Mouse (Mus musculus): ENCODE results near the gene Zfp777. TPM values are rescaled to one million over a fixed set of nuclear protein-coding genes. Genes with fewer than 3 reads are reported as not detected.

Zfp777 gene
- polyA plus RNA-seq, 2 experiments = 1.5 to 3.6 TPM

- H3K27me3 ChIP-seq (ENCODE audit: control insufficient read depth, insufficient read depth, low read length) = no peaks in the 10 kb centered on the region
- no peaks in the 10 kb centered on the region for H3K9me3 ChIP-seq (ENCODE audit: control insufficient read depth, low read length)
- TF ChIP-seq EP300 (IDR thresholded peaks at IDR 0.05; ENCODE audit: low read depth) = no peak
- no peak for TF ChIP-seq CTCF (IDR thresholded peaks at IDR 0.05; ENCODE audit: low read depth)
- H3K9ac ChIP-seq (replicated peaks) = no peak overlapping the region
- 60% methylated on average over 8 of the region's 8 CpGs for WGBS (ENCODE audit: insufficient replicate concordance)
- H3K4me3 ChIP-seq (ENCODE audit: insufficient read depth in 1 of 2, low read depth in 2 of 2, low read length in 2 of 2) = no peak overlapping the region
- H3K27ac ChIP-seq = no peak overlapping the region
- H3K4me1 ChIP-seq (replicated peaks; ENCODE audit: control insufficient read depth in 2 of 2, insufficient read depth in 2 of 2, low read length in 1 of 2) = peaks cover 0 to 5% of the 10 kb centered on the region in 2 experiments; a peak in 1 of 4 replicates
- H3K36me3 ChIP-seq (replicated peaks; ENCODE audit: control insufficient read depth, insufficient read depth, low read depth) = no peaks in the 10 kb centered on the region
- DNase-seq (ENCODE audit: low read depth in 3 of 3, low spot score in 3 of 3) (no peak), ATAC-seq (ENCODE audit: insufficient read depth) (no peak)
- no peak overlapping the region for H3K4me2 ChIP-seq (ENCODE audit: low read depth)
These were observed 38.0 kb downstream of the Zfp777 start for GRCm38 (mm10) chr6:48010727-48011126.

- ATAC-seq (ENCODE audit: insufficient read depth) = no peak
- WGBS (ENCODE audit: insufficient replicate concordance) = 71% methylated on average over 9 of the region's 9 CpGs
- Histone ChIP-seq H3K9ac (replicated peaks) (no peak overlapping the region), H3K4me2 (ENCODE audit: low read depth) (no peak overlapping the region), H3K36me3 (replicated peaks; ENCODE audit: control insufficient read depth, insufficient read depth, low read depth) (no peaks in the 10 kb centered on the region), H3K4me1 (replicated peaks; ENCODE audit: control insufficient read depth in 2 of 2, insufficient read depth in 2 of 2, low read length in 1 of 2) (no peaks in the 10 kb centered on the region), H3K27me3 (ENCODE audit: control insufficient read depth, insufficient read depth, low read length) (no peaks in the 10 kb centered on the region), H3K9me3 (ENCODE audit: control insufficient read depth, low read length) (no peaks in the 10 kb centered on the region), H3K4me3 (ENCODE audit: insufficient read depth in 1 of 2, low read depth in 2 of 2, low read length in 2 of 2) (no peak overlapping the region), H3K27ac (no peak overlapping the region)
- TF ChIP-seq CTCF (IDR thresholded peaks at IDR 0.05; ENCODE audit: low read depth) (no peak), EP300 (IDR thresholded peaks at IDR 0.05; ENCODE audit: low read depth) (no peak)
- DNase-seq (ENCODE audit: low read depth in 3 of 3, low spot score in 3 of 3) = no peak
These were observed 53.0 kb downstream of the Zfp777 start for GRCm38 (mm10) chr6:47995661-47996060.

GRCm38 (mm10) chr6:47983936-47984335, 64.8 kb downstream of the Zfp777 start:
- 31% methylated on average over 2 of the region's 2 CpGs for WGBS (ENCODE audit: insufficient replicate concordance)
- no peak for ATAC-seq (ENCODE audit: insufficient read depth)
- Histone ChIP-seq H3K4me2 (ENCODE audit: low read depth) (no peak overlapping the region), H3K9me3 (ENCODE audit: control insufficient read depth, low read length) (no peaks in the 10 kb centered on the region), H3K4me1 (replicated peaks; ENCODE audit: control insufficient read depth in 2 of 2, insufficient read depth in 2 of 2, low read length in 1 of 2) (peaks cover 0 to 2% of the 10 kb centered on the region in 2 experiments; a peak in 1 of 4 replicates), H3K9ac (replicated peaks) (no peak overlapping the region), H3K27ac (no peak overlapping the region), H3K4me3 (ENCODE audit: insufficient read depth in 1 of 2, low read depth in 2 of 2, low read length in 2 of 2) (no peak overlapping the region), H3K36me3 (replicated peaks; ENCODE audit: control insufficient read depth, insufficient read depth, low read depth) (no peaks in the 10 kb centered on the region), H3K27me3 (ENCODE audit: control insufficient read depth, insufficient read depth, low read length) (no peaks in the 10 kb centered on the region)
- DNase-seq (ENCODE audit: low read depth in 3 of 3, low spot score in 3 of 3) = no peak
- TF ChIP-seq EP300 (IDR thresholded peaks at IDR 0.05; ENCODE audit: low read depth) (no peak), CTCF (IDR thresholded peaks at IDR 0.05; ENCODE audit: low read depth) (no peak)

GRCm38 (mm10) chr6:47978897-47979368, 69.8 kb downstream of the Zfp777 start:
- ATAC-seq (ENCODE audit: insufficient read depth) (peak; percentile 96), DNase-seq (ENCODE audit: low read depth in 3 of 3, low spot score in 3 of 3) (peak; percentile 54 to 59 (median 57))
- Histone ChIP-seq H3K4me2 (ENCODE audit: low read depth) (no peak overlapping the region), H3K4me1 (replicated peaks; ENCODE audit: control insufficient read depth in 2 of 2, insufficient read depth in 2 of 2, low read length in 1 of 2) (peaks cover 0 to 2% of the 10 kb centered on the region in 2 experiments; a peak in 1 of 4 replicates), H3K36me3 (replicated peaks; ENCODE audit: control insufficient read depth, insufficient read depth, low read depth) (no peaks in the 10 kb centered on the region), H3K9ac (replicated peaks) (no peak overlapping the region), H3K9me3 (ENCODE audit: control insufficient read depth, low read length) (no peaks in the 10 kb centered on the region), H3K4me3 (ENCODE audit: insufficient read depth in 1 of 2, low read depth in 2 of 2, low read length in 2 of 2) (no peak overlapping the region), H3K27me3 (ENCODE audit: control insufficient read depth, insufficient read depth, low read length) (no peaks in the 10 kb centered on the region), H3K27ac (no peak overlapping the region)
- WGBS (ENCODE audit: insufficient replicate concordance) = 6% methylated on average over 6 of the region's 6 CpGs
- TF ChIP-seq EP300 (IDR thresholded peaks at IDR 0.05; ENCODE audit: low read depth) (no peak), CTCF (IDR thresholded peaks at IDR 0.05; ENCODE audit: low read depth) (peak; percentile 67)

- no peak for DNase-seq (ENCODE audit: low read depth in 3 of 3, low spot score in 3 of 3)
- ATAC-seq (ENCODE audit: insufficient read depth) = no peak
- WGBS (ENCODE audit: insufficient replicate concordance) = 50% methylated on average over 1 of the region's 1 CpGs
- H3K4me1 ChIP-seq (replicated peaks; ENCODE audit: control insufficient read depth in 2 of 2, insufficient read depth in 2 of 2, low read length in 1 of 2) = peaks cover 0 to 2% of the 10 kb centered on the region in 2 experiments; a peak in 1 of 4 replicates
- no peaks in the 10 kb centered on the region for H3K27me3 ChIP-seq (ENCODE audit: control insufficient read depth, insufficient read depth, low read length)
- TF ChIP-seq CTCF (IDR thresholded peaks at IDR 0.05; ENCODE audit: low read depth) (peak; percentile 50), EP300 (IDR thresholded peaks at IDR 0.05; ENCODE audit: low read depth) (no peak)
- H3K9me3 ChIP-seq (ENCODE audit: control insufficient read depth, low read length) = no peaks in the 10 kb centered on the region
- H3K36me3 ChIP-seq (replicated peaks; ENCODE audit: control insufficient read depth, insufficient read depth, low read depth) = no peaks in the 10 kb centered on the region
- no peak overlapping the region for H3K4me3 ChIP-seq (ENCODE audit: insufficient read depth in 1 of 2, low read depth in 2 of 2, low read length in 2 of 2)
- H3K9ac ChIP-seq (replicated peaks) = no peak overlapping the region
- H3K27ac ChIP-seq = no peak overlapping the region
- no peak overlapping the region for H3K4me2 ChIP-seq (ENCODE audit: low read depth)
These were observed 74.1 kb downstream of the Zfp777 start for GRCm38 (mm10) chr6:47974599-47974998.

Small RNA genes within 50 kb of the gene (microRNA-seq; reads per million reads assigned to microRNA genes)
- gene Gm24563 = not detected

Other genes with a start within 250 kb of the Zfp777 start
- 27.5 and 42.4 TPM in 2 replicates for gene Pdia4, start 235.5 kb downstream of the Zfp777 start, polyA plus RNA-seq (2012; rRNA removed)
- gene Pdia4, start 235.5 kb downstream of the Zfp777 start, polyA plus RNA-seq (2014; fragmentation: Nextera tagmentation; extraction: Ambion mirVana) = 86.1 and 90.4 TPM in 2 replicates
- gene Zfp786, start 218.0 kb downstream of the Zfp777 start, polyA plus RNA-seq (2012; rRNA removed) = 0.17 and 0.19 TPM in 2 replicates
- 0.24 and 0.39 TPM in 2 replicates for gene Zfp786, start 218.0 kb downstream of the Zfp777 start, polyA plus RNA-seq (2014; fragmentation: Nextera tagmentation; extraction: Ambion mirVana)
- gene Zfp398, start 213.2 kb downstream of the Zfp777 start, polyA plus RNA-seq (2012; rRNA removed) = 1.4 and 1.7 TPM in 2 replicates
- 1.2 and 1.4 TPM in 2 replicates for gene Zfp398, start 213.2 kb downstream of the Zfp777 start, polyA plus RNA-seq (2014; fragmentation: Nextera tagmentation; extraction: Ambion mirVana)
- 2.1 and 2.4 TPM in 2 replicates for gene Zfp282, start 171.7 kb downstream of the Zfp777 start, polyA plus RNA-seq (2012; rRNA removed)
- gene Zfp282, start 171.7 kb downstream of the Zfp777 start, polyA plus RNA-seq (2014; fragmentation: Nextera tagmentation; extraction: Ambion mirVana) = 2.1 and 2.3 TPM in 2 replicates
- gene Zfp212, start 128.4 kb downstream of the Zfp777 start, polyA plus RNA-seq (2012; rRNA removed) = 4.5 and 4.7 TPM in 2 replicates
- gene Zfp212, start 128.4 kb downstream of the Zfp777 start, polyA plus RNA-seq (2014; fragmentation: Nextera tagmentation; extraction: Ambion mirVana) = 3.0 and 4.2 TPM in 2 replicates
- gene Zfp956, start 95.5 kb downstream of the Zfp777 start, polyA plus RNA-seq (2012; rRNA removed) = 4.0 and 4.3 TPM in 2 replicates
- gene Zfp956, start 95.5 kb downstream of the Zfp777 start, polyA plus RNA-seq (2014; fragmentation: Nextera tagmentation; extraction: Ambion mirVana) = 2.1 and 2.5 TPM in 2 replicates
- gene Zfp746, start 37.7 kb upstream of the Zfp777 start, polyA plus RNA-seq (2012; rRNA removed) = 5.2 and 5.6 TPM in 2 replicates
- 4.0 and 4.9 TPM in 2 replicates for gene Zfp746, start 37.7 kb upstream of the Zfp777 start, polyA plus RNA-seq (2014; fragmentation: Nextera tagmentation; extraction: Ambion mirVana)

Measured in liver, embryonic 14.5 days (tissue).